Comparison of ENCODE assay signal across 15 mouse cellular contexts in genomic region chr2:130849688-130850087, GRCm38 (mm10). TPM values are rescaled to one million over a fixed set of nuclear protein-coding genes. Genes with fewer than 3 reads are reported as not detected.
A peak's percentile ranks its signal among the peaks of the same experiment; 100 is the strongest.
DNase-seq lines count a peak whose midpoint lies in the region.
"Had no signal": no experiment of that assay in that cellular context is flagged by ENCODE, and none has a peak within 500 bp of the region (broad histone marks: within the 10 kb centered on the region; RNA-seq: fewer than 3 reads in every experiment).

No protein-coding gene starts in this region.

- peak; percentile 66 for DNase-seq in fat pad, adult 2 months (ENCODE audit: extremely low read depth, low read depth, low spot score)
- peak; percentile 69 for DNase-seq in gonadal fat pad, adult 2 months (ENCODE audit: low read depth)
- DNase-seq in MN1 (ENCODE audit: low spot score): no peak
- DNase-seq in heart, postnatal 36 days: no peak
- DNase-seq: adrenal gland, adult 2 months; adrenal gland, adult 8-10 months; adrenal gland, postnatal 10 days; adrenal gland, postnatal 14 days; adrenal gland, postnatal 25 days; adrenal gland, postnatal 36 days; B cell, adult 2 months; cerebellum, adult 11 months; cerebellum, adult 11-12 months; cerebellum, adult 18-20 months; cerebellum, adult 2 months had no signal

- intact Hi-C loops in heart, postnatal 36 days (cut with DNase I): no loop called here

RNA-seq across cellular contexts. Expression of gene 4930402H24Rik, which starts 56.5 kb away (rescaled TPM):
- polyA plus RNA-seq in gonadal fat pad, adult 2 months (2012; rRNA removed): 57.9 and 84.4 TPM in 2 replicates
- total RNA-seq in heart, postnatal 36 days (2021): 10 to 100 TPM; 53.8 to 60.9 TPM

RNA-seq across cellular contexts. Expression of gene Atrn, which starts 56.6 kb away (rescaled TPM):
- polyA plus RNA-seq in gonadal fat pad, adult 2 months (2012; rRNA removed): 14.0 and 16.0 TPM in 2 replicates
- 10 to 100 TPM; 23.9 to 27.0 TPM for total RNA-seq in heart, postnatal 36 days (2021)

Comparison
In these comparisons a context has a peak if more than half of its experiments do, and no peak if none do; other contexts are left out.
1. DNase-seq: peak in fat pad, adult 2 months (single experiment) and gonadal fat pad, adult 2 months (single experiment); none in MN1 (single experiment) and heart, postnatal 36 days (0 of 2).